Mouse (Mus musculus) embryonic facial prominence, embryonic 11.5 days (tissue): ENCODE results near the gene Plekhg5. TPM values are rescaled to one million over a fixed set of nuclear protein-coding genes. Genes with fewer than 3 reads are reported as not detected.
A peak's percentile ranks its signal among the peaks of the same experiment; 100 is the strongest.

Experiments used
- ATAC-seq: fragments of 200-750 bp; cut with Nextera tagmentation; replicated peaks from 2 replicates; pipeline ENCODE4 v1.8.0; 2017; ENCODE audit warnings: low read depth; ENCODE audit not compliant: insufficient number of reproducible peaks, low FRiP score, low TSS enrichment
- DNase-seq: peaks from one replicate; pipeline ENCODE4 v3.0.0-alpha.2; 2015; ENCODE audit warnings: low spot score
- H3K27ac ChIP-seq: fragments of 300-500 bp; sonication (generic); replicated peaks from 2 replicates; pipeline ENCODE4 v1.5.1; 2014; ENCODE audit warnings: mild to moderate bottlenecking, low read depth, low read length, control low read depth
- H3K27me3 ChIP-seq: fragments of 300-500 bp; sonication (generic); 2 replicates; pipeline ENCODE4 v1.6.1; 2014; ENCODE audit warnings: mild to moderate bottlenecking, low read length, moderate library complexity, mixed read lengths; ENCODE audit not compliant: control insufficient read depth, insufficient read depth
- H3K36me3 ChIP-seq: fragments of 300-500 bp; sonication (generic); replicated peaks from 2 replicates; pipeline ENCODE4 v1.6.1; 2014; ENCODE audit warnings: low read depth, mild to moderate bottlenecking, low read length, moderate library complexity, mixed read lengths; ENCODE audit not compliant: control insufficient read depth, insufficient read depth
- H3K4me1 ChIP-seq: fragments of 300-500 bp; sonication (generic); 2 replicates; pipeline ENCODE4 v1.6.1; 2014; ENCODE audit warnings: low read length, mixed read lengths; ENCODE audit not compliant: control insufficient read depth, insufficient read depth
- H3K4me2 ChIP-seq: fragments of 300-500 bp; sonication (generic); 2 replicates; pipeline ENCODE4 v1.6.1; 2014; ENCODE audit warnings: low read depth, mild to moderate bottlenecking, control low read depth, low read length, moderate library complexity
- H3K4me3 ChIP-seq: fragments of 300-500 bp; sonication (generic); 2 replicates; pipeline ENCODE4 v1.5.1; 2014; ENCODE audit warnings: low read depth, low read length, control low read depth
- H3K9ac ChIP-seq: fragments of 300-500 bp; sonication (generic); replicated peaks from 2 replicates; pipeline ENCODE4 v1.6.1; 2014; ENCODE audit warnings: mild to moderate bottlenecking, control low read depth, low read length
- H3K9me3 ChIP-seq: fragments of 300-500 bp; sonication (generic); replicated peaks from 2 replicates; pipeline ENCODE4 v1.6.1; 2016; ENCODE audit warnings: mild to moderate bottlenecking, low read length, inconsistent platforms, mixed read lengths; ENCODE audit not compliant: control insufficient read depth
- WGBS: fragments of 180-500 bp; shearing (Covaris S2); extraction: QIAGEN DNeasy Blood & Tissue Kit; methylation state at CpG from one replicate; pipeline ENCODE4 v1.1.7; 2014; 5-methylcytosine and 5-hydroxymethylcytosine counted together
- polyA plus RNA-seq: library from polyadenylated mRNA; unstranded; fragments of >200 nt; fragmentation: Nextera tagmentation; extraction: Ambion mirVana; gene quantifications from 2 replicates; pipeline ENCODE4 v1.2.1, GENCODE M21; 2014

Gene Plekhg5
- polyA plus RNA-seq, 1 experiment from 2014 or later = 5.3 TPM

- H3K27ac ChIP-seq = no peak overlapping the region
- WGBS = 83% methylated on average over 11 of the region's 11 CpGs
- ATAC-seq (no peak), DNase-seq (no peak)
- H3K4me3 ChIP-seq = no peak overlapping the region
- no peak overlapping the region for H3K9ac ChIP-seq
- no peaks in the 10 kb centered on the region for H3K9me3 ChIP-seq
- peaks cover 39% of the 10 kb centered on the region for H3K4me1 ChIP-seq
- no peak overlapping the region for H3K4me2 ChIP-seq
- H3K36me3 ChIP-seq = no peaks in the 10 kb centered on the region
- peaks cover 96% of the 10 kb centered on the region for H3K27me3 ChIP-seq
These were observed 55.6 kb downstream of the Plekhg5 start for GRCm38 (mm10) chr4:152127884-152128283.

- Histone ChIP-seq H3K36me3 (no peaks in the 10 kb centered on the region), H3K4me3 (no peak overlapping the region), H3K4me2 (no peak overlapping the region), H3K9ac (no peak overlapping the region), H3K27ac (no peak overlapping the region), H3K9me3 (no peaks in the 10 kb centered on the region), H3K4me1 (peaks cover 39% of the 10 kb centered on the region), H3K27me3 (peaks cover 92% of the 10 kb centered on the region)
- ATAC-seq = no peak
- 64% methylated on average over 5 of the region's 5 CpGs for WGBS
- DNase-seq = no peak
These were observed 56.5 kb downstream of the Plekhg5 start for GRCm38 (mm10) chr4:152128784-152129183.

- Histone ChIP-seq H3K4me3 (no peak overlapping the region), H3K27me3 (peaks cover 90% of the 10 kb centered on the region), H3K9me3 (no peaks in the 10 kb centered on the region), H3K4me2 (no peak overlapping the region; the same call in 1 of the 2 replicates), H3K9ac (no peak overlapping the region), H3K36me3 (no peaks in the 10 kb centered on the region), H3K4me1 (peaks cover 39% of the 10 kb centered on the region), H3K27ac (no peak overlapping the region)
- no peak for ATAC-seq
- DNase-seq = no peak
- 13% methylated on average over 13 of the region's 13 CpGs for WGBS
These were observed 57.2 kb downstream of the Plekhg5 start for GRCm38 (mm10) chr4:152129395-152129930.

- peak; percentile 65 for DNase-seq
- Histone ChIP-seq H3K4me3 (peak overlapping the region; percentile 34), H3K4me1 (peaks cover 32% of the 10 kb centered on the region), H3K36me3 (no peaks in the 10 kb centered on the region), H3K9me3 (no peaks in the 10 kb centered on the region), H3K4me2 (peak overlapping the region; percentile 58), H3K27me3 (peaks cover 76% of the 10 kb centered on the region), H3K27ac (peak overlapping the region; percentile 20; the same call in 1 of the 2 replicates), H3K9ac (peak overlapping the region; percentile 44; the same call in 1 of the 2 replicates)
- under 1% methylated on average over 78 of the region's 85 CpGs for WGBS
- ATAC-seq = peak; percentile 55
These were observed 58.7 kb downstream of the Plekhg5 start for GRCm38 (mm10) chr4:152130771-152131653.

GRCm38 (mm10) chr4:152131809-152132771 is 59.8 kb downstream of the Plekhg5 start:
- Histone ChIP-seq H3K4me2 (peak overlapping the region; percentile 58), H3K27ac (no peak overlapping the region), H3K9ac (no peak overlapping the region; the same call in 1 of the 2 replicates), H3K36me3 (no peaks in the 10 kb centered on the region), H3K27me3 (peaks cover 65% of the 10 kb centered on the region), H3K4me1 (peaks cover 24% of the 10 kb centered on the region), H3K4me3 (peak overlapping the region; percentile 34), H3K9me3 (no peaks in the 10 kb centered on the region)
- DNase-seq (peak; percentile 55), ATAC-seq (no peak)
- WGBS = 2% methylated on average over 50 of the region's 50 CpGs

- Histone ChIP-seq H3K4me2 (no peak overlapping the region), H3K9me3 (no peaks in the 10 kb centered on the region), H3K4me3 (no peak overlapping the region), H3K36me3 (no peaks in the 10 kb centered on the region), H3K27ac (no peak overlapping the region), H3K4me1 (peaks cover 24% of the 10 kb centered on the region), H3K9ac (no peak overlapping the region), H3K27me3 (peaks cover 58% of the 10 kb centered on the region)
- 20% methylated on average over 10 of the region's 10 CpGs for WGBS
- DNase-seq (no peak), ATAC-seq (no peak)
These were observed 60.5 kb downstream of the Plekhg5 start for GRCm38 (mm10) chr4:152132772-152133169.

GRCm38 (mm10) chr4:152133213-152133612 is 60.9 kb downstream of the Plekhg5 start:
- DNase-seq = no peak
- Histone ChIP-seq H3K4me1 (peaks cover 24% of the 10 kb centered on the region), H3K36me3 (no peaks in the 10 kb centered on the region)

More at GRCm38 (mm10) chr4:152133213-152133612, 60.9 kb downstream of the Plekhg5 start:
- no peak overlapping the region for H3K27ac ChIP-seq
- no peak overlapping the region for H3K4me3 ChIP-seq
- H3K9ac ChIP-seq = no peak overlapping the region
- WGBS = 47% methylated on average over 5 of the region's 5 CpGs
- no peak overlapping the region for H3K4me2 ChIP-seq
- ATAC-seq = no peak
- peaks cover 55% of the 10 kb centered on the region for H3K27me3 ChIP-seq
- H3K9me3 ChIP-seq = no peaks in the 10 kb centered on the region
